Mouse (Mus musculus) liver, embryonic 14.5 days (tissue): ENCODE measurements around the gene Trim71. TPM values are rescaled to one million over a fixed set of nuclear protein-coding genes. Genes with fewer than 3 reads are reported as not detected.

Experiments
- ATAC-seq: fragments of 200-750 bp; cut with Nextera tagmentation; 2 replicates; pipeline ENCODE4 v1.8.0; 2017; ENCODE audit warnings: moderate number of reproducible peaks, mild to moderate bottlenecking, moderate library complexity; ENCODE audit not compliant: insufficient read depth
- DNase-seq, 3 experiments: peaks; one replicate each; pipeline ENCODE4 v3.0.0-alpha.2; 2012 to 2013; ENCODE audit warnings: low read depth in 3 of 3, low spot score in 3 of 3
- H3K27ac ChIP-seq: fragments of 300-500 bp; sonication (generic); 2 replicates; pipeline ENCODE4 v1.5.1; 2014; ENCODE audit warnings: moderate library complexity, mild to moderate bottlenecking, control low read depth, inconsistent platforms
- H3K27me3 ChIP-seq: fragments of 300-500 bp; sonication (generic); 2 replicates; pipeline ENCODE4 v1.6.1; 2014; ENCODE audit warnings: mild to moderate bottlenecking, low read length, moderate library complexity; ENCODE audit not compliant: control insufficient read depth, insufficient read depth
- H3K36me3 ChIP-seq: fragments of 300-500 bp; sonication (generic); replicated peaks from 2 replicates; pipeline ENCODE4 v1.6.1; 2014; ENCODE audit warnings: low read depth; ENCODE audit not compliant: control insufficient read depth, insufficient read depth
- H3K4me1 ChIP-seq, 2 experiments: fragments of 200-500 bp in 1 of 2; fragments of 300-500 bp in 1 of 2; sonication (generic) in 1 of 2; replicated peaks; 2 replicates each; pipeline ENCODE4 v1.6.1; 2012 to 2014; ENCODE audit warnings: antibody characterized with exemption in 1 of 2, inconsistent platforms in 1 of 2, low read length in 1 of 2; ENCODE audit not compliant: control insufficient read depth in 2 of 2, insufficient read depth in 2 of 2
- H3K4me2 ChIP-seq: fragments of 300-500 bp; sonication (generic); 2 replicates; pipeline ENCODE4 v1.6.1; 2014; ENCODE audit warnings: low read depth, mild to moderate bottlenecking, control low read depth, moderate library complexity
- H3K4me3 ChIP-seq, 2 experiments: fragments of 200-500 bp in 1 of 2; fragments of 300-500 bp in 1 of 2; sonication (generic) in 1 of 2; 2 replicates each; pipeline ENCODE4 v1.5.1; 2012 to 2014; ENCODE audit warnings: low read depth in 2 of 2, low read length in 2 of 2, mild to moderate bottlenecking in 2 of 2, control low read depth in 1 of 2, inconsistent platforms in 1 of 2, moderate library complexity in 1 of 2; ENCODE audit not compliant: insufficient read depth in 1 of 2
- H3K9ac ChIP-seq: fragments of 300-500 bp; sonication (generic); replicated peaks from 2 replicates; pipeline ENCODE4 v1.6.1; 2014; ENCODE audit warnings: mild to moderate bottlenecking, control low read depth, moderate library complexity
- H3K9me3 ChIP-seq: fragments of 300-500 bp; sonication (generic); 2 replicates; pipeline ENCODE4 v1.6.1; 2016; ENCODE audit warnings: low read length, mixed read lengths; ENCODE audit not compliant: control insufficient read depth
- CTCF ChIP-seq: IDR thresholded peaks from 2 replicates; pipeline ENCODE4 v1.5.1; 2016; ENCODE audit warnings: antibody characterized with exemption, low read depth, control low read depth
- EP300 ChIP-seq: IDR thresholded peaks from 2 replicates; pipeline ENCODE4 v1.6.1; 2016; ENCODE audit warnings: antibody characterized with exemption, low read depth
- WGBS: fragments of 180-500 bp; shearing (Covaris S2); extraction: QIAGEN DNeasy Blood & Tissue Kit; methylation state at CpG from one replicate; pipeline ENCODE4 v1.1.7; 2014; ENCODE audit not compliant: insufficient replicate concordance; 5-methylcytosine and 5-hydroxymethylcytosine counted together
- polyA plus RNA-seq, 2 experiments: library from polyadenylated mRNA; depleted of rRNA in 1 of 2; stranded (reverse) in 1 of 2; unstranded in 1 of 2; fragments of >200 nt; fragmentation: Nextera tagmentation in 1 of 2; extraction: Ambion mirVana in 1 of 2; gene quantifications; 2 replicates each; pipeline versions ENCODE4 v1.2.1 to v1.2.3; 2012 to 2014

Gene Trim71
- polyA plus RNA-seq, 2 experiments: 0.62 to 0.74 TPM

GRCm38 (mm10) chr9:114512831-114513230 lies 51.3 kb downstream of the Trim71 start:
- 87% methylated on average over 21 of the region's 21 CpGs for WGBS
- Histone ChIP-seq H3K36me3 (peaks cover 3% of the 10 kb centered on the region; the same call in 1 of the 2 replicates), H3K27ac (no peak overlapping the region), H3K9me3 (peaks cover 2% of the 10 kb centered on the region; the same call in 1 of the 2 replicates), H3K4me2 (no peak overlapping the region), H3K4me1 (no peaks in the 10 kb centered on the region), H3K9ac (no peak overlapping the region), H3K27me3 (no peaks in the 10 kb centered on the region), H3K4me3 (no peak overlapping the region)
- DNase-seq: no peak
- TF ChIP-seq EP300 (no peak), CTCF (no peak)
- ATAC-seq: no peak

- TF ChIP-seq EP300: no peak
- TF ChIP-seq CTCF: no peak
These were observed 54.4 kb downstream of the Trim71 start for GRCm38 (mm10) chr9:114509785-114510184.

GRCm38 (mm10) chr9:114507421-114507820 lies 56.7 kb downstream of the Trim71 start:
- Histone ChIP-seq H3K4me2 (no peak overlapping the region), H3K4me1 (peaks cover 0 to 9% of the 10 kb centered on the region in 2 experiments; a peak in 2 of 4 replicates), H3K27ac (no peak overlapping the region), H3K9ac (no peak overlapping the region), H3K36me3 (no peaks in the 10 kb centered on the region), H3K27me3 (no peaks in the 10 kb centered on the region), H3K4me3 (no peak overlapping the region), H3K9me3 (no peaks in the 10 kb centered on the region)
- TF ChIP-seq CTCF (no peak), EP300 (no peak)
- WGBS: 67% methylated on average over 9 of the region's 9 CpGs
- ATAC-seq (no peak), DNase-seq (no peak)

More at GRCm38 (mm10) chr9:114509785-114510184, 54.4 kb downstream of the Trim71 start:
- Histone ChIP-seq H3K4me1 (no peaks in the 10 kb centered on the region), H3K9ac (no peak overlapping the region), H3K4me2 (no peak overlapping the region), H3K27me3 (no peaks in the 10 kb centered on the region), H3K9me3 (peaks cover 2% of the 10 kb centered on the region; the same call in 1 of the 2 replicates), H3K36me3 (peaks cover 3% of the 10 kb centered on the region; the same call in 1 of the 2 replicates), H3K4me3 (no peak overlapping the region), H3K27ac (no peak overlapping the region)
- 64% methylated on average over 9 of the region's 9 CpGs for WGBS
- ATAC-seq (no peak), DNase-seq (no peak)

GRCm38 (mm10) chr9:114506564-114506963 lies 57.6 kb downstream of the Trim71 start:
- Histone ChIP-seq H3K36me3 (no peaks in the 10 kb centered on the region), H3K4me1 (peaks cover 0 to 9% of the 10 kb centered on the region in 2 experiments; a peak in 2 of 4 replicates), H3K4me3 (no peak overlapping the region), H3K27ac (no peak overlapping the region), H3K4me2 (no peak overlapping the region), H3K9ac (no peak overlapping the region), H3K27me3 (no peaks in the 10 kb centered on the region), H3K9me3 (no peaks in the 10 kb centered on the region)
- TF ChIP-seq CTCF: no peak
- TF ChIP-seq EP300: no peak
- ATAC-seq: no peak
- 53% methylated on average over 4 of the region's 4 CpGs for WGBS
- DNase-seq: no peak

GRCm38 (mm10) chr9:114504816-114505215 lies 59.4 kb downstream of the Trim71 start, which contains the start of gene Ccr4:
TSS of gene Ccr4 (minus strand) at chr9:114504916.
- H3K9ac ChIP-seq: no peak within 1 kb of the TSS
- no peaks in the 10 kb centered on the region for H3K36me3 ChIP-seq
- no peak within 1 kb of the TSS for H3K4me3 ChIP-seq
- H3K27me3 ChIP-seq: no peaks in the 10 kb centered on the region
- H3K27ac ChIP-seq: no peak within 1 kb of the TSS
- H3K9me3 ChIP-seq: no peaks in the 10 kb centered on the region
- H3K4me2 ChIP-seq: no peak within 1 kb of the TSS
- ATAC-seq (no peak), DNase-seq (no peak)
- TF ChIP-seq EP300: no peak
- no peak for TF ChIP-seq CTCF
- H3K4me1 ChIP-seq: peaks cover 0 to 11% of the 10 kb centered on the region in 2 experiments; a peak in 2 of 4 replicates
- WGBS: 72% methylated on average over 9 of the region's 9 CpGs
